Mouse (Mus musculus): ENCODE data around the gene Selenon.
"Not testable (repeated sequence)": the region's sequence is repeated elsewhere in the genome, so short reads cannot be mapped to it uniquely, and the experiment has no call there.

Gene Selenon

GRCm38 (mm10) chr4:134510396-134510795 is 41.6 kb downstream of the Selenon start:
- no peak for DNase-seq (ENCODE audit: low spot score)

- no peak for DNase-seq (ENCODE audit: low spot score)
Measured at GRCm38 (mm10) chr4:134506713-134507112, 45.3 kb downstream of the Selenon start.

GRCm38 (mm10) chr4:134505966-134506594 is 45.9 kb downstream of the Selenon start:
- no peak for DNase-seq (ENCODE audit: low spot score)

GRCm38 (mm10) chr4:134505303-134505789 is 46.6 kb downstream of the Selenon start:
- no peak for DNase-seq (ENCODE audit: low spot score)

GRCm38 (mm10) chr4:134503686-134504357 is 48.1 kb downstream of the Selenon start:
- DNase-seq (ENCODE audit: low spot score) = no peak

- no peak for DNase-seq (ENCODE audit: low spot score)
Measured at GRCm38 (mm10) chr4:134501095-134501494, 50.9 kb downstream of the Selenon start.

- DNase-seq (ENCODE audit: low spot score) = not testable (repeated sequence)
Measured at GRCm38 (mm10) chr4:134498983-134499382, 53.0 kb downstream of the Selenon start.

GRCm38 (mm10) chr4:134497986-134498731 is 53.8 kb downstream of the Selenon start:
- no peak for DNase-seq (ENCODE audit: low spot score)

GRCm38 (mm10) chr4:134497223-134497622 is 54.7 kb downstream of the Selenon start:
- DNase-seq (ENCODE audit: low spot score) = no peak

GRCm38 (mm10) chr4:134496595-134497210 is 55.3 kb downstream of the Selenon start, which contains the start of gene Paqr7:
Gene Paqr7, plus strand, starts transcription at chr4:134496697.
- DNase-seq (ENCODE audit: low spot score) = peak; percentile 87

GRCm38 (mm10) chr4:134495546-134495923 is 56.4 kb downstream of the Selenon start:
- no peak for DNase-seq (ENCODE audit: low spot score)

GRCm38 (mm10) chr4:134494780-134495545 is 57.0 kb downstream of the Selenon start:
- DNase-seq (ENCODE audit: low spot score) = peak; percentile 86

- not testable (repeated sequence) for DNase-seq (ENCODE audit: low spot score)
Measured at GRCm38 (mm10) chr4:134494161-134494560, 57.8 kb downstream of the Selenon start.

GRCm38 (mm10) chr4:134491716-134492115 is 60.2 kb downstream of the Selenon start:
- DNase-seq (ENCODE audit: low spot score) = no peak

- no peak for DNase-seq (ENCODE audit: low spot score)
Measured at GRCm38 (mm10) chr4:134489986-134490665, 61.8 kb downstream of the Selenon start.

- DNase-seq (ENCODE audit: low spot score) = peak; percentile 78
Measured at GRCm38 (mm10) chr4:134488211-134488610, 63.8 kb downstream of the Selenon start.
